Mouse (Mus musculus): ENCODE data around the gene Gm9821.

DNA sequence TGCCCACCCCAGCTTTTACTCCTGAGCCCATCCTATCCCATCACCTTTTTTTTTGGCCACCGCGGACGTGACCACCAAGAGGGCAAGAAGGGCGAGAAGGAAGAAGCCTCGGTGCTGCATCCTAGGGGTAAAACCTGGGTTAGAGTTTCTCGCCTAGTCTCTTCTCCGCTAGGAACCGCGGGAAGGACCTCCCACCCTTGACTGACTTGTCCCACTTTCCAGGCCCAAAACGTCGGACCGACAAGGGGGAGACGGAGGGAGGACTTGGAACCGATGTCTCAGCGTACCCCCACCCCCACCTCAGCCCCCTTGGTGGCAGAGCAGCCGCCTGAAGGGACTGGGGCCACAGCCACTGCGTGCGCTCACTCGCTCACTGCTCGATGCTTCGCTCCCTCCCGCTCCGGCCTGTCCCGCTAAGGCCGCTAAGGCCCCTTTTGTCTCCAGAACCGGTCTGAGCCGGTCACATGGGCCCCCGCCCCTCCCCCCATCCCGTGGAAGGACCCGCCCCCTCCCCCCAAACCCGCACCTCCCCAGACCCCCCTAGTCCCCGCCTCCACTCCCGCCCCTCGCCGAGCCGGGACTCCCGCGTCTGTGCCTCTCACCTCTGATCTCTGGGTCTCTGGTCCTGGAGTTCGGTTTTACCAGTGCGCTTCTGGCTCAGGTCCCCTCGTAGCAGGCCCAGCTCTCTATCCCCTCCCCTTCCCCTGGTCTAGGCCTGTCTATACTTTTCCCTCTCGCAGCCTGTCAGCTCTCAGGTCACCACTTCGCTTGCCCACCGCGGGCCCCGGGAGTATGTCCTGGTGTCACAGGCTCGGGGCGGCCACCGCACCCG is 14.0 kb upstream of the Gm9821 start:
- TF ChIP-seq CTCF (IDR thresholded peaks at IDR 0.05; ENCODE audit: insufficient read depth, low read length) (no peak), POLR2A (IDR thresholded peaks at IDR 0.05; ENCODE audit: borderline replicate concordance, extremely low read depth, low read depth, low read length) (no peak)

All from lung, adult 2 months (tissue).